Mouse (Mus musculus): Measurements from ENCODE around the gene Nkain4.

Gene Nkain4

DNA sequence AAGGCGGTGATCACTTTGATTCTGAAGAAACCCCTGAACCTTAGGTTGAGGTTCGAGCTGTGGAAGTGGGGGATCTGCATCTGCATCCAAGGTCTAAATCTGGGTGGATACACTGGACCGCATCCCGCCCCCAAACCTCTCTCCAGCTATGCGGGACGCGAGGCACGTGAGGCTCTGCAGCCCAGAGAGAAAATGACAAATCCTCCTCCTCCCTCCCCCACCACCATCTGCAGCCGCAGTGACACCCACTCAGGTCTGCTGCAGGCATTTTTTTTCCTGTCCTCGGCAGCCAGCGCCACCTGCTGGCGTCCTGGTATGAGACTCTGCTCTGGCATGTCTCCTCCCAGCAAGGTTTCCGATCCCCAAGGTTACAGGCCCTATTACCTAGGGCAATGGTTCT, 59.8 kb downstream of the Nkain4 start:
- DNase-seq (ENCODE audit: extremely low read depth, low read depth, low spot score) = no peak

DNA sequence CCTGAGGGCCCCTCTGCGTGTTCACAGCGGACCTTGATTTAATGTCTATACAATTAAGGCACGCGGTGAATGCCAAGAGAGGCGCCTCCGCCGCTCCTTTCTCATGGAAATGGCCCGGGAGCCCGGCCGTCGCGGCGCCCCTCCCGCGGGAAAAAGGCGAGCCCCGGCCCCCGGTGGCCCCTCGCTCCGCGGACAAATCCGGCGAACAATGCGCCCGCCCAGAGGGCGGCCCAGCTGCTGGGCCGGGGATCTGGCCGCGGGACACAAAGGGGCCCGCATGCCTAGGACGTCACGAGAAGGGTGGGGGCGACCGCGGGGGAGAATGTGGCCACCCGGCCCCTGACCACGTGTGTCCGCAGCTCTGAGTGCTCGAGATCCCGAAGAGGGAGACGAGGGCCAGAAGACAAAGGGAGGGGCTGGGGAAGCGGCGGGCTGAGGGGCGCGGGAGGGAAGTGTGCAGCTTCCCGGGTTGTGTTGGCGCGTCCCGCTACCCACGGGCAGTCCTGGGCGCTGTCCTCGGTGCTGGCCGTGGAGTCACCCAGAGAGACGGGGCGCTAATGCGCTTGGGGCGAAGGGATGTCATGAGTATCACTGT, 60.4 kb downstream of the Nkain4 start:
- DNase-seq (ENCODE audit: extremely low read depth, low read depth, low spot score) = no peak

DNA sequence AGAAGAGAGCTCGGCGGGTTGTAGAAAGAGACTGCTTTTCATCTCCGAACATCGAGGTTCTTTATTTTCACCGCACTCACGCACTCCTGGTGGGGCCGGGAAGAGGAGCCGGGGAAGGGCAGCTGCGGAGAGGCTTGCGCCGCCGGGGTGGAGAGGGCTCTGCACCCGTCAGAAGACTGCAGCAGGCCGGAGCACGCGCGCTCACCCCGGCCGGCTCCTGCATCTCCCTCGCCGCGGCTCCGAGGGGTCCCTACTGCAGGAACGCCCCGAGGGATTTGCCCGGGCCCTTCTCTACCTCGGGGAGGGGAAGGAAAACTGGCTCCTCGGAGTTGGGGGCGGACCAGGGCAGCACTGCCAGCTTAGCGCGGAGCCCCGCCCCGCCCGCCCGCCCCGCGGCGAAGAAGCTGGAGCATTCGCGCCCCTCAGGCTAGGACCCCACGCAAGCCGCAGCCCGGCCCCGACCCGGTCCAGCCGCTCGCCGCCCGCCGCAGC, 60.9 kb downstream of the Nkain4 start:
- DNase-seq (ENCODE audit: extremely low read depth, low read depth, low spot score) = no peak

DNA sequence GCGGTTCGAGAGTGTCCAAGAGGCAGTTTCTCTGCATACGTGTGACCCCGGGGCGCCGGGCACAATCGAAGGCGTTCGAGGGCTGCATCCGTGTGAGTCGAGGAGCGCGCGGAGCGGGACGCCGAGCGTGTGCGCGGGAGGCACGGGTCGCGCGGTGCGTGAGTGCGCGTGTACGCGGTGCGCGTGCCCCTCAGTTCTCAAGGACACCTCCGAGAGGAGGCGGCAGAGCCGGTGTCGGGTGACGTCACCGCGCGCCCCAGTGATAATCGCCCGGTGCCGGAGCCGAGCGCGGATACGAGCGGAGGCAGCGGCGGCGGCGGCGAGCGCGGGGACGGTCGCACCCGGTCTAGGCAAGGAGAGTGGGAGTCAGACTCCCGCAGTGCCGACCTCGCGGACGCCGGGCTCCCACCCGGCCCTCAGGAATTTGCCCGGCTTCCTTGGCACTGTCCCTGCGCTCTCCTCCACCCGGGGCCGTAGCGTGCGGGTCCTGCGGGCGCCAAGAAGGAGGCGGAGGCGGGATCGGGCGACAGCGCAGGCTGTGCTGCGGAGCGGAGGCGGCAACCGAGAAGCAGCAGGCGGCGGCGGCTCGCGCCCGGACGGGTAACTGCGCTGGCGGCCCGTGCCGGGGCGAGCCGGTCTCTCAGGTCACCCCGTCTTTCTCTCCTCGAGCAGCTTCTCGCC, 61.5 kb downstream of the Nkain4 start:
- no peak for DNase-seq (ENCODE audit: extremely low read depth, low read depth, low spot score)

DNA sequence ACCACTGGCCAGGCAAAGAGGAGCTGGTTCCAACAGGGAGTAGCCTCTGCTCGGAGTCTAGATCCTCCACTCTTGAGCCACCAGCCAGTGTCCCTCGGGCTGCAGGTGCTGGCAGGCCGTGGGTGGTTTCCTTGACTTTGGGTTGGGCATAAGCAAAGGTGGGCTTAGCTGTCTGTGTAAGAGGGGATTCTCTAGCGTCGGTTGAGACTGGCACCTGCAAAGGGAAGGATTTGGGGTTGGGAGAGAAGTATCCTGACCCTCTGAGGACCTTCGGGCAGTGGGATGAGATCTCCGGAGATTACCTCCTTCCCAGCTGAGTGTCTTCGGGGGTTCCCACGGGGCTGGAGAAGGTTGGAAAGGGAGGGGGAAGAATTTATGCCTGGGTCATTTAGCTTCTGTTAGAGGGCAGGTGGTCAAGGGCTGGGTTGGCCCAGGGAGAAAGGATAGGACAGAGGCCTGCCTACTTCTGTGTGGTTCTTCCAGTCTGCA, 62.6 kb downstream of the Nkain4 start:
- no peak for DNase-seq (ENCODE audit: extremely low read depth, low read depth, low spot score)

DNA sequence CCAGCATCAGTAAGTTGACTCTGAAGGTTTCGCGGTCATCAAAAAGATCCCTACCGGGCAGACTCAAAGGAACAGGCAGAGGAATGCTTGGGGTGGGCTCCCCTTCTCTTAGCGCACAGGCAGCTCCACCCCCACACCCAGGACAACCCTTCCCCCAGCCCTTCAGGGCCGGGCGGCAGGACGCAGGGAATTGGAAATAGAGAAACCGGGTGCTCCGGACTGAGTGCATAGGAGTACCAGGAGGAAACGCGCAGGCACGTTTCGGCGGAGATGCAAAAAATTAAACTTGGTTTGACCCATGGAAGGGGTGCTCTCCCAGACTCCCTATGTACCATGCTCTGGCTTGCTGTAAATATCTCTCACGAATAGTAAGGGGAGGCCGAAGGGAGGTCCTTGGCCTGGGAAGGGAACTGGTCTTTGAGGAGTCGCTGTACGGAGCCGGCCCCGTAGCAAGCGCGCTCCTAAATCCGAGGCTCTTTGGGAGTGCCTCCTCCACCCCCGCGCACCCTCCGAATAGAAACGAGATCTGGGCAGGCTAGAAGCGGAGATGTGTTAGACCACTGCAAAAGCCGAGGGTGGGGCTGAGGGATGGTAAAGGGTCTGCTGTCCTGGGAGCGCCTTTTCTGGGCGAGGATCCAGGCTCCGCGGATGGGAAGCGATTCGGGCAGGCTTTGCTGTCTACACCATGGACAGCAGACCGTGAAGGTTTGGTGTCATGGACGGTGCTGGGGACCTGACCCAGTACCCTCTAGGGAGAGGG, 63.2 kb downstream of the Nkain4 start:
- DNase-seq (ENCODE audit: extremely low read depth, low read depth, low spot score) = no peak

DNA sequence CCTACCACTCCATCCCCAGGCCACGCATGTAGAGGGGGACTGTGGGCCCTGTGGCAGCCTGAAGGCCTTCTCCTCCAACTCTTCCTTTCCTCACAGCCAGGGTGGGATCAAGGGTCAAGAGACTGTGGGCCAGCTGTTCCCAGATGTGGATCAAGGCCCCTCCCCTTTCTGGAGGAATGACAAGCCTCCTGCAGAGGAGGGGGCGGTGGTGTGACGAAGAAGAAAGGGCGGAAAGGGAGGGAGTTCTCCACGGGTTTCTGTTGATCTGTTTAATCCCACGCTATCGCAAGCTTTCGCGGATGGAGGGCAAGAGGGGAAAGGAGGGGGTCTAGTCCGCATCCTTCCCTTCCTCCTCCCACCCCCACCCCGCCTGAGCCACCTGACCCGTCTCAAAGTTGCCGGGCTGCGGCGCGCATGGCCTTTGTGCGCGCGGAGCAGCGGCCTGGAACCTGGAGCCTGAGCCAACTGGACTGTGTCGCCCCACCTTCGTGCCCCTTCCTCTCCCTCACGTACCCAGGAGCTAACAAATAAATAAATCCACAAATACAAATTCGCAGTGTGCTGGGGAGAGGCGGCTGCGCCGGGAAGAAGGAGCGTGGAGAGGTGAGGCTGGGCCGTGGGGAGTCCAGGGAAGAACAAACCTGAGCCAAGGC, 64.0 kb downstream of the Nkain4 start:
- no peak for DNase-seq (ENCODE audit: extremely low read depth, low read depth, low spot score)

DNA sequence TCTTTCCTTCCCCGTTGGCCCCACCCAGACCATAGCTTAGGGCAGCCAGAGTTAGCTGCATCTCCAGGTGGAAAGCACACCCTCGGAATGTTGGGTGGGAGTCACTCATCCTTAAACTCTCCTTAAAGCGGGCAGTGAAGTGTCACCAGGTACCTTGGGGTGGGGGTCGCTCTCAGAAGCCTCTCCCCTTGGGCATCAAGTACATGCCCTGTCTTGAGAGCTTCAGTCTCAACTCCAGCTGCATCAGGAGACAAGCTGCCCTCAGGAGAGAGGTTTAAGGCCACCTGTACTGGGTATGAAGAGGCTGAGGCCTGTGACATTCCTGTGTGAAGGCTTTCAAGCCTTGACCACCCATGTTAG, 64.6 kb downstream of the Nkain4 start:
- no peak for DNase-seq (ENCODE audit: extremely low read depth, low read depth, low spot score)

DNA sequence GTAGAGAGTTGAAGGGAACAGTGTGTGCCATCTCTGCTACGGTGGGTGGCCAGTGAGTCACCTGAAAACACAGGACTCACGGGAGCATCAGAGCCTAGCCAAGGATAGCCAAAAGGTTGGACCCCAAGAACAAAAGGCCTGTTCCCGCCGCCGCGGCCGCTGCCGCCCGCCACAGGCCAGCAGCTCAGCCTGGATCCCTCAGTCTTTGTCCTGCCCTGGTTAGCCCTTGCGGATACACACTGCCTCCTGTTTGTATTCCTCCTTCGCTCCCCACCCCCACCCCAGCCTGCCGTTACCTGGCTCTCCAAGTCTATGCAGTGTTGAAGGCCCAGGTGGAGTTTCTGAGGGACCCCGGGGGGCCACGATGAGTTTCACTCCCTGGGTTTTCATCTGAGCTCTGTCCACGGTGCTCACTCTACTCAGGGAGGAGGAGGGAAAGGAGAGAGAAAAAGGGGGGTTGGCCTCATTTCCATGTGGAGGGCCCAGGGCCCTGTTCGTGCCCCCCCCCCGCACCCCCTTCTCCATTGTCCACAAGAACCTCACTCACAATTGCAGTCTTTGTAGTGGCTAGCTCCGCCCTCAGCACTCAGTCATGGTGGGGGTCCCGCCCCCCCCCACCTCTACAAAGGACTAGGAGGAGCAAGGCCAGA, 65.1 kb downstream of the Nkain4 start:
- no peak for DNase-seq (ENCODE audit: extremely low read depth, low read depth, low spot score)

DNA sequence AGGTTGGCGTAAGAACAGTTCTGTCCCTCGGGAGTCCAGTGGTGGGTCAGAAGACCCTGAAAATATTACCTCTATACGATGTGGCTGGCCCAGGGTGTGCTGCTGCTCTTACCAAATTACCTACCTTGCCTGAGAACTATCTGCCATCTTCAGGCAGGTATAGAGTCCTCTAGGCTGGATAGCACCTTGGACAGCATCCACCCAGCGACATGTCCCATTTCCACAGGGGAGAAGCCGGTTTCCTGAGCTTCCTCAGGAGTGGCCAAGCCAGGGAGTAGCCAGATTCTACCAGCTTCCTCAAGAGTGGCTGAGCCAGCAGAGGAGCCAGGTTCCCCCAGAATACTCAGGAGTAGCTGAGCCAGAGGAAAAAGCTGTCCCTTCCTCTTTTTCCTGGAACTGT, 69.2 kb downstream of the Nkain4 start:
- DNase-seq (ENCODE audit: extremely low read depth, low read depth, low spot score) = no peak

All from fat pad, adult 2 months (tissue).